Mouse (Mus musculus) embryonic facial prominence, embryonic 11.5 days (tissue): ENCODE results near the gene Scamp3. TPM values are rescaled to one million over a fixed set of nuclear protein-coding genes. Genes with fewer than 3 reads are reported as not detected.
A peak's percentile ranks its signal among the peaks of the same experiment; 100 is the strongest.
"Not testable (repeated sequence)": the region's sequence is repeated elsewhere in the genome, so short reads cannot be mapped to it uniquely, and the experiment has no call there.

Source experiments
- ATAC-seq: fragments of 200-750 bp; cut with Nextera tagmentation; replicated peaks from 2 replicates; pipeline ENCODE4 v1.8.0; 2017; ENCODE audit warnings: low read depth; ENCODE audit not compliant: insufficient number of reproducible peaks, low FRiP score, low TSS enrichment
- DNase-seq: peaks from one replicate; pipeline ENCODE4 v3.0.0-alpha.2; 2015; ENCODE audit warnings: low spot score
- H3K27ac ChIP-seq: fragments of 300-500 bp; sonication (generic); replicated peaks from 2 replicates; pipeline ENCODE4 v1.5.1; 2014; ENCODE audit warnings: mild to moderate bottlenecking, low read depth, low read length, control low read depth
- H3K27me3 ChIP-seq: fragments of 300-500 bp; sonication (generic); 2 replicates; pipeline ENCODE4 v1.6.1; 2014; ENCODE audit warnings: mild to moderate bottlenecking, low read length, moderate library complexity, mixed read lengths; ENCODE audit not compliant: control insufficient read depth, insufficient read depth
- H3K36me3 ChIP-seq: fragments of 300-500 bp; sonication (generic); replicated peaks from 2 replicates; pipeline ENCODE4 v1.6.1; 2014; ENCODE audit warnings: low read depth, mild to moderate bottlenecking, low read length, moderate library complexity, mixed read lengths; ENCODE audit not compliant: control insufficient read depth, insufficient read depth
- H3K4me1 ChIP-seq: fragments of 300-500 bp; sonication (generic); 2 replicates; pipeline ENCODE4 v1.6.1; 2014; ENCODE audit warnings: low read length, mixed read lengths; ENCODE audit not compliant: control insufficient read depth, insufficient read depth
- H3K4me2 ChIP-seq: fragments of 300-500 bp; sonication (generic); 2 replicates; pipeline ENCODE4 v1.6.1; 2014; ENCODE audit warnings: low read depth, mild to moderate bottlenecking, control low read depth, low read length, moderate library complexity
- H3K4me3 ChIP-seq: fragments of 300-500 bp; sonication (generic); 2 replicates; pipeline ENCODE4 v1.5.1; 2014; ENCODE audit warnings: low read depth, low read length, control low read depth
- H3K9ac ChIP-seq: fragments of 300-500 bp; sonication (generic); replicated peaks from 2 replicates; pipeline ENCODE4 v1.6.1; 2014; ENCODE audit warnings: mild to moderate bottlenecking, control low read depth, low read length
- H3K9me3 ChIP-seq: fragments of 300-500 bp; sonication (generic); replicated peaks from 2 replicates; pipeline ENCODE4 v1.6.1; 2016; ENCODE audit warnings: mild to moderate bottlenecking, low read length, inconsistent platforms, mixed read lengths; ENCODE audit not compliant: control insufficient read depth
- WGBS: fragments of 180-500 bp; shearing (Covaris S2); extraction: QIAGEN DNeasy Blood & Tissue Kit; methylation state at CpG from one replicate; pipeline ENCODE4 v1.1.7; 2014; 5-methylcytosine and 5-hydroxymethylcytosine counted together
- polyA plus RNA-seq: library from polyadenylated mRNA; unstranded; fragments of >200 nt; fragmentation: Nextera tagmentation; extraction: Ambion mirVana; gene quantifications from 2 replicates; pipeline ENCODE4 v1.2.1, GENCODE M21; 2014

Gene Scamp3
- polyA plus RNA-seq, 1 experiment from 2014 or later, result 80.5 TPM

DNA sequence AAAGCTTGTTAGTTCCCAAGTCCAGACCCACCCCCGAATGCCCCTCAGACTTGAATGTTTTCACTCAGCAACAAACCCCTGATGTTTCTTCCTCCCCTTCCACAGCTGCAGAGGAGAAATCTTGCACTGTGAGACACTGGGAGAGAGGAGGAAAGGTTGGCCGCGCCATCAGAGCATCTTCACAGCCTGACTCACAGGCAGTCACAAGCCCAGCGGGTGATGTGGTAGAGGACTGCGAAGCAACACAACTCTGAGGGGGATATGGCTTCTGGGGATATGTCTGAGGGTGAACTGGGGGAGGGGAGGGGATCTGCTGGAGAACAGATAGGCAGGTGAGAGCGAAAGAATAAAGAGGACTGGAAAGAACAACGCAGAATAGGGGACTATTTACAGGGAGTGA lies 18.6 kb upstream of the Scamp3 start:
- no peak overlapping the region for H3K4me3 ChIP-seq
- 19% methylated on average over 7 of the region's 7 CpGs for WGBS
- no peak overlapping the region for H3K9ac ChIP-seq
- ATAC-seq (no peak), DNase-seq (no peak)
- no peaks in the 10 kb centered on the region for H3K9me3 ChIP-seq
- no peaks in the 10 kb centered on the region for H3K27me3 ChIP-seq
- H3K4me2 ChIP-seq, result no peak overlapping the region
- H3K36me3 ChIP-seq, result no peaks in the 10 kb centered on the region
- no peak overlapping the region for H3K27ac ChIP-seq
- no peaks in the 10 kb centered on the region for H3K4me1 ChIP-seq

GRCm38 (mm10) chr3:89159211-89159610 lies 18.1 kb upstream of the Scamp3 start:
- Histone ChIP-seq H3K36me3 (no peaks in the 10 kb centered on the region), H3K4me3 (peak overlapping the region; percentile 50), H3K9me3 (no peaks in the 10 kb centered on the region), H3K4me1 (no peaks in the 10 kb centered on the region), H3K27me3 (no peaks in the 10 kb centered on the region), H3K9ac (no peak overlapping the region), H3K4me2 (peak overlapping the region; percentile 94), H3K27ac (no peak overlapping the region)
- 0 out of 2 replicates have a peak, but pooled peaks have one; percentile 16 for ATAC-seq
- WGBS, result 2% methylated on average over 13 of the region's 13 CpGs
- DNase-seq, result peak; percentile 79

DNA sequence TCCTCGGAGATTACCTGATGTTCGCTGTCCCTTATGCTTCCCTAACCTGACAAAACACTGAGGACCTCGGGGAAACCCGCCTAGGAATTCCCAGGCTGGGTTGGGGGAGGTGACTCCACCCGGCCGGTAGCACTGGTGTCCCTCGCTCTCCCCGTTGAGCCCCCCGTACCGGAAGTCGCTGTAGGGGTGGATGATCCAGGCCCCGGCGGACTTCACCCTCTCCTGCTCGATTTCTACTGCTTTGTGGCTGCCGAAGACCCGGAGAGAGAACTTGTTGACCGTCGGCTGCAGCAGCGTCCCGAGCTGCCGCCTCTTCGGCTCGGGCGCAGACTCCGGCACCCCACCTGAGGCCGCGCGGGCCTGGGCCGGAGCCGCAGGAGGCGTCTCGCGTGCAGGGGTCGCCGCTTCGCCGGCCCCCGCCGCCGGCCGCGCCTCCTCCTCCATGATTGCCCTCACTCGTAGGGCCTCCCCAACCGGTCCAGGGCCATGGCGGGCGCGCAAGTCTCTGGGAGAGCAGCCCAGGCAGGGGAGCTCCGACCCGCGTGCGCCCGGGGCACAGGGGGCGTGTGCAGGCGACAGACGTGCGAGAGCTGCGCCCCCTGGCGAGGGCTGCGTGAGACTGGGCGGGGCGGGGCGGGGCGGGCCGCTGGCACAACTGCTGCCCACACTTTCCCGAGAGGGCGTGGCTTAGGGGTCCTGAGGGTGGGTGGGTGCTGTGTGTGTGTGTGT lies 17.5 kb upstream of the Scamp3 start, which contains the start of gene Hcn3:
TSS of gene Hcn3 (minus strand) at position 581 of the 729 bp plus-strand sequence.
- H3K9me3 ChIP-seq, result no peaks in the 10 kb centered on the region
- ATAC-seq, result peak; percentile 77
- peak within 1 kb of the TSS; percentile 94 for H3K4me2 ChIP-seq
- no peaks in the 10 kb centered on the region for H3K36me3 ChIP-seq
- H3K27me3 ChIP-seq, result no peaks in the 10 kb centered on the region; the same call in 1 of the 2 replicates
- H3K9ac ChIP-seq, result peak within 1 kb of the TSS; percentile 55
- H3K27ac ChIP-seq, result no peak within 1 kb of the TSS
- no peaks in the 10 kb centered on the region for H3K4me1 ChIP-seq
- H3K4me3 ChIP-seq, result peak within 1 kb of the TSS; percentile 50
- peak; percentile 83 for DNase-seq
- under 1% methylated on average over 44 of the region's 66 CpGs for WGBS

GRCm38 (mm10) chr3:89161207-89161606 lies 16.1 kb upstream of the Scamp3 start:
- not testable (repeated sequence) for H3K9me3 ChIP-seq, H3K27me3 ChIP-seq, H3K4me3 ChIP-seq, H3K9ac ChIP-seq, ATAC-seq, DNase-seq, H3K36me3 ChIP-seq, H3K4me1 ChIP-seq, H3K4me2 ChIP-seq, H3K27ac ChIP-seq

DNA sequence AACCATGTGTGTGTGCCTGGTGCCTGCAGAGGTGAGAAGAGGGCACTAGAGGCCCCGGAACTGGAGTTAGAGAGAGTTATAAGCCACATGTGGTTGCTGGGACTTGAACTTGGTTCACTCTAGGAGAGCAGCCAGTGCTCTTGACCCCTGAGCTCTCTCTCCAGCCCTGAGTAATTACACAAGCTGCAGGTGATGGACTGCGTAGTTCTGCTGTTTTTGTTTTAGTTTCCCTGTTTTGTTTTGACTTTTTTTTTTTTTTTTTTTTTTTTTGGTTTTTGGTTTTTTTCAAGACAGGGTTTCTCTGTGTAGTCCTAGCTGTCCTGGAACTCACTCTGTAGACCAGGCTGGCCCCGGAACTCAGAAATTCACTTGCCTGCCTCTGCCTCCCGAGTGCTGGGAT lies 15.5 kb upstream of the Scamp3 start:
- no peak overlapping the region for H3K9ac ChIP-seq
- H3K9me3 ChIP-seq, result no peaks in the 10 kb centered on the region
- H3K27me3 ChIP-seq, result no peaks in the 10 kb centered on the region; the same call in 1 of the 2 replicates
- no peak overlapping the region for H3K27ac ChIP-seq
- peaks cover 2% of the 10 kb centered on the region; the same call in 1 of the 2 replicates for H3K4me1 ChIP-seq
- H3K4me2 ChIP-seq, result no peak overlapping the region
- H3K36me3 ChIP-seq, result no peaks in the 10 kb centered on the region
- WGBS, result 80% methylated on average over 4 of the region's 4 CpGs
- no peak for ATAC-seq
- DNase-seq, result no peak
- H3K4me3 ChIP-seq, result no peak overlapping the region

- 65% methylated on average over 1 of the region's 1 CpGs for WGBS
- ATAC-seq (no peak), DNase-seq (no peak)
- no peak overlapping the region for H3K4me3 ChIP-seq
- no peak overlapping the region for H3K4me2 ChIP-seq
- no peaks in the 10 kb centered on the region for H3K9me3 ChIP-seq
- H3K9ac ChIP-seq, result no peak overlapping the region
- peaks cover 4% of the 10 kb centered on the region for H3K36me3 ChIP-seq
- no peaks in the 10 kb centered on the region; the same call in 1 of the 2 replicates for H3K27me3 ChIP-seq
- H3K4me1 ChIP-seq, result peaks cover 2% of the 10 kb centered on the region; the same call in 1 of the 2 replicates
- H3K27ac ChIP-seq, result no peak overlapping the region
These were observed 14.2 kb upstream of the Scamp3 start for GRCm38 (mm10) chr3:89163123-89163522.

- WGBS, result 77% methylated on average over 5 of the region's 5 CpGs
- Histone ChIP-seq H3K27me3 (no peaks in the 10 kb centered on the region; the same call in 1 of the 2 replicates), H3K9me3 (no peaks in the 10 kb centered on the region), H3K27ac (no peak overlapping the region), H3K4me3 (peak overlapping the region; percentile 78), H3K4me2 (no peak overlapping the region; the same call in 1 of the 2 replicates), H3K36me3 (peaks cover 6% of the 10 kb centered on the region), H3K4me1 (peaks cover 2% of the 10 kb centered on the region; the same call in 1 of the 2 replicates), H3K9ac (no peak overlapping the region; the same call in 1 of the 2 replicates)
- ATAC-seq (no peak), DNase-seq (no peak)
These were observed 13.5 kb upstream of the Scamp3 start for GRCm38 (mm10) chr3:89163643-89164245.
